Mouse (Mus musculus) granulocyte monocyte progenitor cell, adult 5-6 weeks (primary cell): ENCODE measurements at regions not wholly inside any gene's neighbourhood (a gene's known extent, or its start where the extent isn't known, plus 50 kb on each side); places are given as distances from the start of the nearest gene placed in this dataset.
"Not testable (repeated sequence)": the region's sequence is repeated elsewhere in the genome, so short reads cannot be mapped to it uniquely, and the experiment has no call there.

Experiments
- ATAC-seq: replicated peaks from 2 replicates; pipeline ENCODE4 v1.8.0; 2016; ENCODE audit warnings: mild to moderate bottlenecking, moderate TSS enrichment, inconsistent platforms; ENCODE audit not compliant: poor library complexity, severe bottlenecking

DNA sequence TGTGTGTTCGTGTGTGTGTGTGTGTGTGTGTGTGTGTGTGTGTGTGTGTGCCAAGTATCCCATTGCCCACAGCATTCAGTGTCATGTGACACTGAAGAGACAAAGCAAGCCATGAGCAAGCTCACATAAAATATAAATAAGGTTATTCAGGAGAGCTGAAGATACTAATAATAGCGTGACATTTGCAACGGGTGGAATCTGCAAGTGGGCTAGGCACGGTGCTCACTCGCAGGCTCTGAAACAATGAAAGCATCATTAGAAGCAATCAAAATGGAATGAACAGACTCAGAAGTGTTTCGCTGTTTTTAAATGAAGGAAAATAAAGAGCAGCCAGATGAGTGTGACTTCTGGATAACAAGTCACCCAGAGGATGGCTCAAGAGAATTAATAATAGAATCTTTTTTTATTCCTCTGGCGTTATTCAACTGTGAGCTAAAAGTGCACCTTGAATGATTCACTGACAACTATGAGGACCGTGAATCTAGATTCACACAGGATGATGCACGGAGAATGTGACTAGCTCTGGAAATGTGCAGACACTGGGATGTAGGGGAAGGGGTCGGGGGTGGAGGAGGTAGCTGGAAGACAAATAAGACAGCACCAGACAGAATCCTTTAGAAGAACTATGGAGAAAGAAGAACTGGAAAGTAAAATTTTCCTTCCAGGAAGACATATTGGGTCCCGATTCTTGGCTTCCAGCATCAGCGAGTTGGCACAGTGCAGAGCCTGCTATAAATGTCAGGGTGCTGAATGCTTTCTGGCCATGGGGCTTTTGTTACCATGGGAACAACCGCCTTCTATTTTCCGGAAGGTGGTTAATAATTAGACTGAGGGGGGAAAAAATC, 55.3 kb downstream of the Actbl2 start:
- ATAC-seq: no peak

GRCm38 (mm10) chr13:111310693-111311045, 55.9 kb downstream of the Actbl2 start:
- ATAC-seq: no peak

DNA sequence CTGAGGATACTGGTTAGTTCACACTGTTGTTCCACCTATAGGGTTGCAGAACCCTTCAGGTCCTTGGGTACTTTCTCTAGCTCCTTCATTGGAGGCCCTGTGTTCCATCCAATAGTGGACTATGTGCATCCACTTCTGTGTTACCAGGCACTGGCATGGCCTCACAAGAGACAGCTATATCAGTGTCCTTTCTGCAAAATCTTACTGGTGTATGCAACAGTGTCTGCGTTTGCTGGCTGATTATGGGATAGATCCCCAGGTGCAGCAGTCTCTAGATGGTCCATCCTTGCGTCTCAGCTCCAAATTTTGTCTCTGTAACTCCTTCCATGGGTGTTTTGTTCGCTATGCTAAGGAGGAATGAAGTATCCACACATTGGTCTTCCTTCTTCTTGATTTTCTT, 58.7 kb downstream of the Actbl2 start:
- not testable (repeated sequence) for ATAC-seq

DNA sequence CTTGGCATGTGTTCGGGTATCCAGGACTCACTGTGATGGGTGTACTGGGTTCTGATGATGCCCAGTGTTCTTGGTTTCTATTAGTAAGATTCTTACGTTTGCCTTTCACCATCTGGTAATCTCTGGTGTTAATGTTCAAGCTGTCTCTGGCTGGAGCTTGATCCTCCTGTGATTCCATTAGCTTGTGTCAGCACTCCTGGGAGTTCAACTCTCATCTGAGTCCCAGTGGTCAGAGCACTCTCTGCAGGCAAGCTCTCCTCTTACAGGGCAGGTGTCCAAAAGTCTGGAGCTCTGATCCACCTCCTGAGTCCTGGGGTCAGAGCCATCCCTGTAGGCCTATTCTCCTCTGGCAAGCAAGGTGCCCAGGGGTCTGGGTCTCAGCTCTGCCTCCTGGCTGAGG, 63.1 kb downstream of the Actbl2 start:
- not testable (repeated sequence) for ATAC-seq

GRCm38 (mm10) chr13:111323206-111323605, 68.4 kb downstream of the Actbl2 start:
- ATAC-seq: no peak

- no peak for ATAC-seq
These were observed 71.4 kb downstream of the Actbl2 start for GRCm38 (mm10) chr13:111326096-111326665.

DNA sequence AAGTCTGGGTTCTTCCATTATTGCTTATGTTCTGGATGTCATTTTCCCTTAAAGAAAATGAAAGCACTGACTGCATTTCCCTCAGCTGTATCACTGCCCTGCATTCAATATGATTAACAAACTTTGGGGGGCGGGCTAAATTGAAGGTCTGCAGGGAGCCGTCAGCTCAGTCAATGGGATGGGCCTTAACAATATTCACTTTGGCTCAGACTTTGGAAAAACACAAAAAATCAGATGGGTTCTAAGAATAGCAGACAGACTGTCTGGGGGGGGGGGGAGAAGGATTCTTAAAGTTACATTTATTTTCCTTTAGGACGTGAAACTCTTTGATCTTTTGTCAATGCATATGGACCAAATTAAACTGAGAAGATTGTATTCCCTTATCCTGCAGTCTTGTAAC, 78.2 kb downstream of the Actbl2 start:
- no peak for ATAC-seq

- ATAC-seq: no peak
These were observed 79.0 kb downstream of the Actbl2 start for GRCm38 (mm10) chr13:111333851-111334250.

GRCm38 (mm10) chr13:111334258-111335052, 79.6 kb downstream of the Actbl2 start:
- no peak for ATAC-seq

DNA sequence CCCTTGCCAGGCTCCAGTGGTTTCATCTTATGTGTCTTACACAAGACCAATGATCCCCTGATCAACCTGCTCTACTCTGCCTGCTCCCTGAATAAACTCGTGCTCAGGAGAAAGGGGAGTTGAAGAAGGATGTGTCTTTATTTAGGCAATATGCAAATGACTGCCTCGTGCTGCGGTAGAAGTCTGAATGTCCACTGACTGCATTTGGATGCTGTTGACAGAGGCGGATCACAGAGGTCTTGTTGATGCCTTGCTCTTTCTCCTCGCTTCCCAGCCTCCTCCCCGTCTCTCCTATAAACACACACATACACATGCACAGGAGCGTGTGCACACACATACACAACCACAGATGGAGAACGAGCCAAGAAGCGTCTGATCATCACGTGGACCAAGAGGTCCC, 90.2 kb downstream of the Actbl2 start:
- ATAC-seq: no peak

- ATAC-seq: peak; percentile 84
These were observed 91.0 kb downstream of the Actbl2 start for GRCm38 (mm10) chr13:111345486-111346440.

- no peak for ATAC-seq
These were observed 102.0 kb downstream of the Actbl2 start for GRCm38 (mm10) chr13:111356520-111357456.

DNA sequence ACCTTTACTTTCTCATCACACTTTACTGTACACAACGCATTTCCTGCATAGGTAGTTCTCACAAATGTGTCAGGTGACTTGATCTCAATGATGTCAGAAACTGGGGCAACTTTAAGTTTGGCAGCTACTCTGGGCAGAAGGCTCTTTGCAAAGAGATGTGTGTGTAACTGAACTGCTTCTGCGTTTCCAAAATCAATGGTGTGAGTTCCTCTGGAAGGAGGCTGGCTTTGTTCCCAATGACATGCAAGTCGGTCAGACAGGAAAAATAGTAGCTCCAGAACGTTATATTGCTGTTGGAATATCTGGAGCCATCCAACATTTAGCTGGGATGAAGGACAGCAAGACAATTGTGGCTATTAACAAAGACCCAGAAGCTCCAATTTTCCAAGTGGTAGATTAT, 106.6 kb downstream of the Actbl2 start:
- no peak for ATAC-seq

DNA sequence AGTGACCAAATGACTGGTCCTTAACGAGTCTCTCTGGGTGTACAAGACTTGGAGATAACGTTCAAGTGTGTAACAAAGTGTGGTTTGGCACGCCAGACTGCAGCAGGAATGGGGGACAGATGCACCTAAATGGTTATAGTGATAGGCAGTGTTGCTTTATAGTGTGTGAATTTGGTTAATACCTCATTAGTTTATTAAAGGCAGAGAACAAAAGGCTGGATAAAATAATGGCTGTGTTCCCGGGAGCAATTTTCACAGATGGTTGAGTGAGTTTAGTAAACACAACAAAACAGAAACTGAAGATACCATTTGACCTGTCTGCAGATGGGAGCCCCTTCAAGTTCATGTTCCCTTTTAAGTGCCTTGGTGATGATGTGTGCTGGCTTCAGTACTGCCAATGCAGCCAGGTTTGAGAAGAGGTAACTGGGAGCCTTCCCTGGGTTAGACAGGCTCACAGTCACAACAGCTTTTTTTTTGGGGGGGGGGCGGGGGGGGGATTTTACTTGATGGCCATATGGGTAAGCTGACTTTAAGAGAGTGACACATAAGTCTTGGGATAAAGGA, 108.4 kb downstream of the Actbl2 start:
- ATAC-seq: no peak

GRCm38 (mm10) chr13:111366871-111367270, 112.1 kb downstream of the Actbl2 start:
- ATAC-seq: no peak

DNA sequence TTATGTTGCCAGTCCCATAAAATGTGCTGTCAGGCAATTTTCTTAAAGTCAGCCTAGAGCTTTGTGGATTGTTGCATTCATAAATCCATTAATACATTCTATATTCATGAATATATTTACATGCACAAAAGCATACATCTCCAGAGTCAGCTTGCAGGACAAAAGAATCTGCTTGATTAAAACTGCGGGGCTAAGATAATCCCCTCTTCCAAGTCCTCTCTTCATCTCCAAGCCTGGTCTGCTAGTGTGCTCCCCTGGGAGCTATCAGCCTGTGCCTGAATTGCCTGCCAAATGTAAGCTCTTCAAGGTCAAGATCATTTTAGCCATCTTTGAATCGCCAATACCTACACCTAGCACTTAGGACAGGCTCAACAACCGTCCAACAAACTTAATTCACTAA, 112.8 kb downstream of the Actbl2 start:
- no peak for ATAC-seq

GRCm38 (mm10) chr13:111369916-111370315, 115.1 kb downstream of the Actbl2 start:
- no peak for ATAC-seq

GRCm38 (mm10) chr13:111373281-111373680, 116.6 kb downstream of the Gpbp1 start:
- no peak for ATAC-seq

DNA sequence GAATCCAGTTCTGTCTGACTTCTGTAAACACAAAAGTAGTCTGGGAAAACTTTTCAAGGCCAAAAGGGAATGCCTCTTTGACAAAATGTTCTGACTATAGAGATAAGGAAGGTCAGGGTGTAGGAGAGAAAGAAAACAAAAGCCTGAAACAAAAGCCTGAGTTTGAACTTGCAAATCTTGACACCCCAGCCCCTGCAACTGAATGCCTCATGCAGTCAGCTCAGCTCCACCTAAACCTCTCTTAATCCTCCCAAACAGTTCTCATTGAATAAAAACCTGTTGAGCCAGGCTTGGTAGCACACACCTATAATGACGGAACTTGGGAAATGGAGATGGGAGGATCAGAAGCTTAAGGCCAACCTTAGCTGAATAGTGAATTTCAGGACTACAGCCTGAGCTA, 116.1 kb downstream of the Gpbp1 start:
- no peak for ATAC-seq
